Mouse (Mus musculus) heart, embryonic 16.5 days (tissue): ENCODE data around the gene Snrpg. TPM values are rescaled to one million over a fixed set of nuclear protein-coding genes. Genes with fewer than 3 reads are reported as not detected.
A peak's percentile ranks its signal among the peaks of the same experiment; 100 is the strongest.
"Not testable (repeated sequence)": the region's sequence is repeated elsewhere in the genome, so short reads cannot be mapped to it uniquely, and the experiment has no call there.

Source experiments
- ATAC-seq: fragments of 200-750 bp; cut with Nextera tagmentation; replicated peaks from 2 replicates; pipeline ENCODE4 v1.8.0; 2017; ENCODE audit warnings: moderate number of reproducible peaks; ENCODE audit not compliant: insufficient read depth, low FRiP score; ENCODE audit errors: extremely low read depth
- H3K27ac ChIP-seq: fragments of 300-500 bp; sonication (generic); 2 replicates; pipeline ENCODE4 v1.5.1; 2014; ENCODE audit warnings: mild to moderate bottlenecking, low read length, control low read depth, moderate library complexity
- H3K27me3 ChIP-seq: fragments of 300-500 bp; sonication (generic); 2 replicates; pipeline ENCODE4 v1.6.1; 2014; ENCODE audit warnings: low read length, mixed read lengths; ENCODE audit not compliant: control insufficient read depth, insufficient read depth
- H3K36me3 ChIP-seq: fragments of 300-500 bp; sonication (generic); 2 replicates; pipeline ENCODE4 v1.6.1; 2014; ENCODE audit not compliant: control insufficient read depth, insufficient read depth
- H3K4me1 ChIP-seq: fragments of 300-500 bp; sonication (generic); 2 replicates; pipeline ENCODE4 v1.6.1; 2014; ENCODE audit warnings: low read length, mixed read lengths; ENCODE audit not compliant: control insufficient read depth, insufficient read depth
- H3K4me2 ChIP-seq: fragments of 300-500 bp; sonication (generic); 2 replicates; pipeline ENCODE4 v1.6.1; 2014; ENCODE audit warnings: low read depth, mild to moderate bottlenecking, control low read depth, low read length
- H3K4me3 ChIP-seq: fragments of 300-500 bp; sonication (generic); 2 replicates; pipeline ENCODE4 v1.5.1; 2014; ENCODE audit warnings: mild to moderate bottlenecking, control low read depth, low read length
- H3K9ac ChIP-seq: fragments of 300-500 bp; sonication (generic); 2 replicates; pipeline ENCODE4 v1.6.1; 2014; ENCODE audit warnings: low read length, control low read depth
- H3K9me3 ChIP-seq: fragments of 300-500 bp; sonication (generic); replicated peaks from 2 replicates; pipeline ENCODE4 v1.6.1; 2016; ENCODE audit warnings: low read length; ENCODE audit not compliant: control insufficient read depth
- WGBS: fragments of 180-500 bp; shearing (Covaris S2); extraction: QIAGEN DNeasy Blood & Tissue Kit; methylation state at CpG from one replicate; pipeline ENCODE4 v1.1.7; 2014; 5-methylcytosine and 5-hydroxymethylcytosine counted together
- polyA plus RNA-seq: library from polyadenylated mRNA; unstranded; fragments of >200 nt; fragmentation: Nextera tagmentation; extraction: Ambion mirVana; gene quantifications from 2 replicates; pipeline ENCODE4 v1.2.1, GENCODE M21; 2015

Gene Snrpg
- polyA plus RNA-seq, 1 experiment from 2014 or later, result 246 TPM

DNA sequence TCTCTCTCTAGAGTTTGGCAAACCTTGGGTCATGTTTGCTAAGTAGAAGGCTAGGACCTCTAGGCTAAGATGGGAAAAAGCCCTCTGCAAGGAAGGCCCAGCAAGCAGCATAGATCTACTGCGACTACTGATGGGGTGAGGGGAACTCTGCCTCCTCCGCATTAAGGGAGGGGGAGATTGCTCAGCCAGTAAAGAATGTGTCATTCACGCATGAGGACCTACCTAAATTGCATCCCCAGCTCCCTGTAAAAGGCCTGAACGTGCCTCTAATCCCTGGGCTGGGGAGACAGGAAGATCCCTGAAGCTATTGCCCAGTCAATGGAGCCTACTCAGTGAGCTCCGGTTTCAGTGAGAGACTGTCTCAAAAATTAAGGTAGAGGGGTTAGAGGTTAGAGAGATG lies 35.2 kb upstream of the Snrpg start:
- Histone ChIP-seq H3K27me3 (no peaks in the 10 kb centered on the region), H3K4me1 (no peaks in the 10 kb centered on the region), H3K36me3 (no peaks in the 10 kb centered on the region), H3K9ac (no peak overlapping the region), H3K27ac (no peak overlapping the region), H3K4me3 (no peak overlapping the region), H3K4me2 (no peak overlapping the region), H3K9me3 (no peaks in the 10 kb centered on the region)
- WGBS, result 78% methylated on average over 5 of the region's 5 CpGs
- ATAC-seq, result no peak

DNA sequence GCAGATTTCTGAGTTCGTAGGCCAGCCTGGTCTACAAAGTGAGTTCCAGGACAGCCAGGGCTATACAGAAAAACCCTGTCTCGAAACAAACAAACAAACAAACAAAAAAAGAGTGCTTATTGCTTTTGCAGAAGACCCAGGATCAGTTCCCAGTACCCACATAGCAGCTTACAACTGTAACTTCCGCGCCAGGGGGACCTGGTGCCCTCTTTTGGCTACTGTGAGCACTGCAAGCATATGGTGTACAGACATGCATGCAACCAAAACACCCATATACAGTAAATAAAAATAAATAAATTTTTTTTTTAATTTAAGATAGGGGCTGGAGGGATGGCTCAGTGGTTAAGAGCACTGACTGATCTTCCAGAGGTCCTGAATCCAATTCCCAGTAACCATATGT lies 34.8 kb upstream of the Snrpg start:
- H3K9ac ChIP-seq, H3K27ac ChIP-seq, H3K27me3 ChIP-seq, H3K4me3 ChIP-seq, H3K4me1 ChIP-seq, H3K4me2 ChIP-seq, H3K9me3 ChIP-seq, H3K36me3 ChIP-seq, ATAC-seq: not testable (repeated sequence)
- 82% methylated on average over 4 of the region's 4 CpGs for WGBS

DNA sequence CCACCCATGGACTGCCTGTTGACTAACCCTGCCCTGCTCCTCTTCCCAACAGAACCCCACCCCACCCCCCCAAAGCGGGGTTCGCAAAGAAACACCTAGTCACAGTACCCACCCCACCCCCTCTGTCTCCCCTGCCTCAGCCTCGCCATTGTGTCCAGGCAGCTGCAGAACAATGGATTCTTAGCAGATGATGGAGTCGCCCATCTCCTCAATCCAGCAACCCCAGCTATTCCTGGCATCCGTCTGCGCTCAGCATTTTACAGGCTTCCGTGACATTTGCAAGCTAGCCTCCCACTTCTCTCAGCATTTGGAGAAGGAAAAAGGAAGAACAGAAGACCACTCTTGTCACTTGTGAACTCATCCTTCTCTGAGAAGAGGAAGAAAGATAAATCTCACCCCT lies 27.4 kb upstream of the Snrpg start:
- H3K9ac ChIP-seq, result no peak overlapping the region
- no peak for ATAC-seq

DNA sequence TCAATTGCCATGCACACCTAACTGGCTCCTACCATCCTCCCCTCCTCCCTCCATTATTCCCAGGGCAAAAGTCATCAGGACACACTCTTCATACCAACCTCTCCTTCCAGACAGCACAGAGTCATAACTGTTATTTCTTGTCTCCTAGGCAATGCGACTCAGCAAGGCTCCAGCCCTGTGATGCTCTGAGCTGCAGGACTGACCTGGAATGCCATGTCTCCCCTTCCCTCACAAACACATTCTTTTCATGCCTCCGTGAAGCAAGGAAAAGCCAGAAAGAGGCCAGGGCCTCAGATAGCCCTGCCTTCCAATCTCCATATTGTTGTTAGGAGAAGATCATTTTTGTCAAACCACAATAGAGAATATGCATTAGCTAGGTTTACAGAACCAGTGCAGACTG lies 25.0 kb upstream of the Snrpg start:
- Histone ChIP-seq H3K4me2 (no peak overlapping the region), H3K27me3 (no peaks in the 10 kb centered on the region), H3K9ac (no peak overlapping the region), H3K27ac (no peak overlapping the region), H3K36me3 (no peaks in the 10 kb centered on the region), H3K4me1 (0 out of 2 replicates have a peak, but pooled peaks cover 7% of the 10 kb centered on the region), H3K9me3 (no peaks in the 10 kb centered on the region), H3K4me3 (no peak overlapping the region)
- no peak for ATAC-seq
- WGBS, result 24% methylated on average over 2 of the region's 2 CpGs

More for the DNA sequence above, 27.4 kb upstream of the Snrpg start:
- Histone ChIP-seq H3K27ac (no peak overlapping the region), H3K4me3 (no peak overlapping the region), H3K36me3 (no peaks in the 10 kb centered on the region), H3K4me1 (0 out of 2 replicates have a peak, but pooled peaks cover 7% of the 10 kb centered on the region), H3K9me3 (no peaks in the 10 kb centered on the region), H3K4me2 (peak overlapping the region; percentile 34), H3K27me3 (no peaks in the 10 kb centered on the region)
- WGBS, result 13% methylated on average over 7 of the region's 7 CpGs

DNA sequence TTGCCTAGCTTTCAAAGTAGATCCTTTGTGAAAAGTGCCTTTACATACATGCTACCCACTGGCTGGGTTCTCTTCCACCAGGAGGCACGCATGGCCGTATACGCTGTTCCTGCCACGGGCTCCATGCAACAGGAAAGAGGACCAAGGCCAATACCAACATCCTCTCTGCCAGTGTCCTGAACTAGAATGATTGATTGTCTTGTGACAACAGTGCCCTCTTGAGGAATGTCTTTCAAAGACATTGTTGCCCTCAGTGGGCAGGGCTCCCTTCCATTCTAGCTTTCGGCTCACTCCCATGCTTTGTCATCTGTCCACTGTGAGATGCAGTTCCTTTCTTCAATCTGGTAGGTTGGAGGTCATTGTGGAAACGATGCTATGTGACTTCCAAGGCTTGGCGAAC lies 21.8 kb upstream of the Snrpg start:
- no peaks in the 10 kb centered on the region for H3K9me3 ChIP-seq

DNA sequence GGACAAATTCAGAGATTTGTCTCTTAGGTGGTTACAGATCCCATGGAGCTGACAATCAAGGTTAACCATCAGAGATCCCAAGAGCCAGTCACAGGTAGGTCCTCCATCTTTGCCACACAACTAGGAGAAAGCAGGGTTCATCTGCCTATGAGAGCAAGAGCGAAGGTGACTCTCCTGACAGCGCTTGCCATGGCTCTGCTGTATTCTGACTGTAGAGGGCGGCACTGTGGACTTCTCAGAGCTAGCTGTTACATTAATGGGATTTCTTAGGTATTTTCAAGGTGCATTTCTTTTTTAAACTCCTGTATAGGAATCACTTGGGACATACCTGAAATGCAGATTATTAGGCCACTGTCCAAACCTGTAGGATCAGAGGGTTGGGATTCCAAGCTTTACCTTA lies 16.2 kb upstream of the Snrpg start:
- H3K4me3 ChIP-seq, result no peak overlapping the region
- no peak overlapping the region for H3K4me2 ChIP-seq
- no peaks in the 10 kb centered on the region for H3K9me3 ChIP-seq
- no peaks in the 10 kb centered on the region for H3K36me3 ChIP-seq
- ATAC-seq, result no peak
- H3K9ac ChIP-seq, result no peak overlapping the region
- no peak overlapping the region for H3K27ac ChIP-seq
- no peaks in the 10 kb centered on the region for H3K27me3 ChIP-seq
- H3K4me1 ChIP-seq, result no peaks in the 10 kb centered on the region
- 70% methylated on average over 3 of the region's 3 CpGs for WGBS

More for the DNA sequence above, 21.8 kb upstream of the Snrpg start:
- 0 out of 2 replicates have a peak, but pooled peaks cover 5% of the 10 kb centered on the region for H3K4me1 ChIP-seq
- H3K27ac ChIP-seq, result no peak overlapping the region
- H3K4me2 ChIP-seq, result no peak overlapping the region
- no peak overlapping the region for H3K9ac ChIP-seq
- no peak for ATAC-seq
- H3K27me3 ChIP-seq, result no peaks in the 10 kb centered on the region
- 49% methylated on average over 7 of the region's 7 CpGs for WGBS
- H3K36me3 ChIP-seq, result no peaks in the 10 kb centered on the region
- no peak overlapping the region for H3K4me3 ChIP-seq

DNA sequence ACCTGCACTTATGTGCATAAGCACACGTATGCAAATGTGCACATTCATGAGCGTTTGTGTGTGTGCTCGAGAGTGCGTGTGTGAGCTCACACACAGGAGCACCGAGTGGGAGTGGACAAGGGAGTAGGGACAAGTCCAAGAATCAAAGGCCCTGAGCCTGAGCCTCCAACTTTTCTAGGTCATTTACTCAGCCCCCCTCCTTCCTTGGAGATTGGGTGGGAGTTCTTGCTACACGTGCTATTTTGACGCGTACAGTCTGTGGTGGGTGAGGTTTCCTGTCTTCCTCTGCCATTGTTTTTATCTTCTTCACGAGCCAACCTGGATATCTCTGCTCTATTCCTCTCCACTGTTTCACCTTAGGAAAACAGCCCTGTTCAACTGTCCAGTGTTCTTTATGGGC lies 14.1 kb upstream of the Snrpg start:
- no peak overlapping the region for H3K27ac ChIP-seq
- no peak overlapping the region for H3K4me3 ChIP-seq
- no peaks in the 10 kb centered on the region for H3K27me3 ChIP-seq
- no peak; the same call in 1 of the 2 replicates for ATAC-seq
- H3K4me2 ChIP-seq, result no peak overlapping the region
- no peak overlapping the region for H3K9ac ChIP-seq
- H3K4me1 ChIP-seq, result no peaks in the 10 kb centered on the region
- no peaks in the 10 kb centered on the region for H3K36me3 ChIP-seq
- 66% methylated on average over 9 of the region's 9 CpGs for WGBS
- no peaks in the 10 kb centered on the region for H3K9me3 ChIP-seq

DNA sequence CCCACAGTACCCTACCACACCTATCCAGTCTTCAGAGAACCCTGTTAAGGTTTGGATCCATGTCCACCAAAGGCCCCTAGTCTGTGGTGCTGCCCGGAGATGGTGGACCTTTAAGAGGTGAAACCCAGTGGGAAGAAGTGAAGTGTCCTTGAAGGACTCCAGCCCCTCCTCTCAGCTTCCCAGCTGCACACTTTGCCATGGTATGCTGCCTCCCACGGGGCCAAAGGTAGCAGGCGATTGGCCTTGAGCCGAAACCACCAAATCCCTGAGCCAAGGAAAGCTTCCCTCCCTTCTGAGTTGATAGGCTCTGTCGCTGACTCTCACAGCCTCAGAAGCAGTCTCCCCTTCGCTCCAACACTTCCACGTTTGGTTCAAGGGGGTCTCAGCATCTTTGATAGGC lies 10.4 kb upstream of the Snrpg start:
- H3K4me2 ChIP-seq, result no peak overlapping the region
- H3K36me3 ChIP-seq, result no peaks in the 10 kb centered on the region
- no peaks in the 10 kb centered on the region for H3K4me1 ChIP-seq
- ATAC-seq, result no peak
- H3K27ac ChIP-seq, result no peak overlapping the region
- no peaks in the 10 kb centered on the region for H3K27me3 ChIP-seq
- no peaks in the 10 kb centered on the region for H3K9me3 ChIP-seq
- H3K9ac ChIP-seq, result no peak overlapping the region
- 56% methylated on average over 7 of the region's 7 CpGs for WGBS
- H3K4me3 ChIP-seq, result no peak overlapping the region

DNA sequence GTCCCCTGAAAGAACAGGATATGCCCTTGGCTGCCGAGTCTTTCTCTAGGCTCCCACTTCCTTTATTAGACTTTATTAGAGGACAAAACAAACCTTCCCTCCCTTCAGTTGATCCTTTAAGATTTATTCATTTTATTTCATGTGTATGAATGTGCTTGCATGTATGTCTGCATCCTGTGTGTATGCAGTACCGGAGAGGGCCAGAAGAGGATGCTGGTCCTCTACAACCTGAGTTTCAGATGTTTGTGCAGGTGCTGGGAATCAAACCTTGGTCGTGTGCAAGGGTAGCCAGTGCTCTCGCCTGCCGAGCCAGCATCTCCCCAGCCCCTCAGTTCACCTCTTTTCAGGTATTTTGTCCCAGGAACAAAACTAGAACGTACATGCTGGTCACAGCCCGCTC lies 9.7 kb upstream of the Snrpg start:
- no peaks in the 10 kb centered on the region for H3K27me3 ChIP-seq
- H3K4me3 ChIP-seq, result no peak overlapping the region
- H3K36me3 ChIP-seq, result no peaks in the 10 kb centered on the region
- WGBS, result 82% methylated on average over 7 of the region's 7 CpGs
- no peak overlapping the region for H3K4me2 ChIP-seq
- no peak for ATAC-seq
- peaks cover 3% of the 10 kb centered on the region for H3K4me1 ChIP-seq
- no peak overlapping the region for H3K27ac ChIP-seq
- H3K9me3 ChIP-seq, result no peaks in the 10 kb centered on the region
- H3K9ac ChIP-seq, result no peak overlapping the region
